ENCODE assay signal across 15 mouse cellular contexts in genomic region chr6:84231108-84231507, GRCm38 (mm10).
A peak's percentile ranks its signal among the peaks of the same experiment; 100 is the strongest.
DNase-seq lines count a peak whose midpoint lies in the region; ATAC-seq lines count a peak whose summit lies in the region.
"Had no signal": no experiment of that assay in that cellular context is flagged by ENCODE, and none has a peak within 500 bp of the region (broad histone marks: within the 10 kb centered on the region; RNA-seq: fewer than 3 reads in every experiment).

No protein-coding gene starts in this region.

- no peak for ATAC-seq in hindbrain, embryonic 14.5 days (ENCODE audit: low FRiP score)
- ATAC-seq in limb, embryonic 11.5 days (ENCODE audit: insufficient number of reproducible peaks, low FRiP score, low TSS enrichment, low read depth): no peak
- ATAC-seq: midbrain, embryonic 13.5 days; Patski had no signal

- no peak overlapping the region for H3K4me2 ChIP-seq in hindbrain, embryonic 14.5 days (replicated peaks)
- no peak overlapping the region for H3K4me2 ChIP-seq in limb, embryonic 11.5 days (ENCODE audit: low read depth, severe bottlenecking)
- H3K4me2 ChIP-seq: midbrain, embryonic 13.5 days; neural tube, embryonic 13.5 days had no signal

- H3K9me3 ChIP-seq in hindbrain, embryonic 10.5 days: no peaks in the 10 kb centered on the region
- H3K9me3 ChIP-seq in hindbrain, embryonic 14.5 days (ENCODE audit: control insufficient read depth, low read length): no peaks in the 10 kb centered on the region
- H3K9me3 ChIP-seq in limb, embryonic 11.5 days (ENCODE audit: control insufficient read depth, low read length): no peaks in the 10 kb centered on the region
- H3K9me3 ChIP-seq: midbrain, embryonic 13.5 days; neural tube, embryonic 13.5 days had no signal

- H3K27ac ChIP-seq in hindbrain, embryonic 10.5 days: peak overlapping the region; percentile 40; the same call in 1 of the 2 replicates
- no peak overlapping the region for H3K27ac ChIP-seq in hindbrain, embryonic 14.5 days
- peak overlapping the region; percentile 81 for H3K27ac ChIP-seq in limb, embryonic 11.5 days (replicated peaks; ENCODE audit: low read depth, low read length)
- H3K27ac ChIP-seq: midbrain, embryonic 13.5 days; neural tube, embryonic 13.5 days had no signal

- H3K9ac ChIP-seq in hindbrain, embryonic 14.5 days: no peak overlapping the region
- H3K9ac ChIP-seq in limb, embryonic 11.5 days (ENCODE audit: low read length): no peak overlapping the region
- H3K9ac ChIP-seq: midbrain, embryonic 13.5 days; neural tube, embryonic 13.5 days had no signal

- H3K36me3 ChIP-seq in hindbrain, embryonic 10.5 days: no peaks in the 10 kb centered on the region
- no peaks in the 10 kb centered on the region for H3K36me3 ChIP-seq in hindbrain, embryonic 14.5 days (replicated peaks; ENCODE audit: control insufficient read depth, insufficient read depth)
- no peaks in the 10 kb centered on the region for H3K36me3 ChIP-seq in limb, embryonic 11.5 days (ENCODE audit: control insufficient read depth, insufficient read depth, low read length)
- H3K36me3 ChIP-seq: midbrain, embryonic 13.5 days; neural tube, embryonic 13.5 days had no signal

- WGBS in hindbrain, embryonic 10.5 days: 59% methylated on average over 7 of the region's 7 CpGs
- 56% methylated on average over 7 of the region's 7 CpGs for WGBS in hindbrain, embryonic 14.5 days
- WGBS in limb, embryonic 11.5 days: 27% methylated on average over 7 of the region's 7 CpGs

- peak; percentile 72 to 83 for DNase-seq in cerebellum, postnatal 10 days
- DNase-seq in cerebellum, adult 11-12 months: no peak
- no peak for DNase-seq in hindbrain, embryonic 10.5 days (ENCODE audit: low spot score)
- DNase-seq in hindbrain, embryonic 14.5 days (ENCODE audit: low spot score): no peak
- peak; percentile 11 for DNase-seq in brain, adult 2 months (ENCODE audit: low read depth, low spot score)
- DNase-seq in limb, embryonic 11.5 days (ENCODE audit: low spot score): peak; percentile 61
- no peak for DNase-seq in right cerebral cortex, postnatal 4 days
- DNase-seq in layer of hippocampus, postnatal 36 days: no peak
- DNase-seq: kidney, adult 11 months; kidney, postnatal 25 days; thymus, postnatal 25 days had no signal

- peaks cover 19% of the 10 kb centered on the region for H3K27me3 ChIP-seq in hindbrain, embryonic 10.5 days (ENCODE audit: insufficient read depth, poor library complexity, severe bottlenecking)
- H3K27me3 ChIP-seq in hindbrain, embryonic 14.5 days (ENCODE audit: control insufficient read depth, insufficient read depth, low read length): no peaks in the 10 kb centered on the region
- no peaks in the 10 kb centered on the region for H3K27me3 ChIP-seq in limb, embryonic 11.5 days (ENCODE audit: control insufficient read depth, insufficient read depth, low read length)
- H3K27me3 ChIP-seq: midbrain, embryonic 13.5 days; neural tube, embryonic 13.5 days; Patski had no signal

- peaks cover 51% of the 10 kb centered on the region for H3K4me1 ChIP-seq in hindbrain, embryonic 10.5 days (replicated peaks)
- H3K4me1 ChIP-seq in hindbrain, embryonic 14.5 days (replicated peaks; ENCODE audit: control insufficient read depth, insufficient read depth, low read length): 0 out of 2 replicates have a peak, but pooled peaks cover 12% of the 10 kb centered on the region
- peaks cover 72% of the 10 kb centered on the region for H3K4me1 ChIP-seq in limb, embryonic 11.5 days (ENCODE audit: control insufficient read depth, insufficient read depth, low read length)

- H3K4me3 ChIP-seq in hindbrain, embryonic 10.5 days: no peak overlapping the region
- H3K4me3 ChIP-seq in hindbrain, embryonic 14.5 days (replicated peaks; ENCODE audit: low read length): no peak overlapping the region
- no peak overlapping the region for H3K4me3 ChIP-seq in limb, embryonic 11.5 days (ENCODE audit: low read depth, low read length)
- H3K4me3 ChIP-seq: erythroblast, embryonic 14.5 days; midbrain, embryonic 13.5 days; neural tube, embryonic 13.5 days had no signal

Comparison
In these comparisons a context has a peak if more than half of its experiments do, and no peak if none do; other contexts are left out.
1. DNase-seq: peak in cerebellum, postnatal 10 days (2 of 2), brain, adult 2 months (single experiment) and limb, embryonic 11.5 days (single experiment); none in cerebellum, adult 11-12 months (single experiment), hindbrain, embryonic 10.5 days (single experiment), hindbrain, embryonic 14.5 days (single experiment), right cerebral cortex, postnatal 4 days (single experiment) and layer of hippocampus, postnatal 36 days (0 of 2).